Mouse (Mus musculus) ovary, adult 10 weeks (tissue): ENCODE results near the gene Nckap1. TPM values are rescaled to one million over a fixed set of nuclear protein-coding genes. Genes with fewer than 3 reads are reported as not detected.

Source experiments
- polyA plus RNA-seq: library from polyadenylated mRNA; stranded (reverse); fragments of 350-450 nt; fragmentation: Illumina TruSeq; extraction: RNeasy Lipid Tissue Mini Kit (QIAGEN cat#74804); gene quantifications from one replicate; pipeline ENCODE4 v1.2.3, GENCODE M21; 2014

Gene Nckap1
- polyA plus RNA-seq = 429 TPM

GRCm38 (mm10) chr2:80581043-80581711 is at the start of gene Nckap1:
Nckap1 (minus strand) TSS chr2:80581380.

GRCm38 (mm10) chr2:80616854-80617737 is 35.9 kb upstream of the Nckap1 start, which contains the start of the genes Dusp19 and Nup35:
Dusp19 (plus strand) TSS chr2:80617045.
Nup35 (plus strand) TSS chr2:80617236.

Other genes starting within 250 kb of the Nckap1 start
- gene Frzb, start 133.8 kb downstream of the Nckap1 start, polyA plus RNA-seq = 13.6 TPM
- 30.0 TPM for gene Dusp19, start 35.7 kb upstream of the Nckap1 start, polyA plus RNA-seq
- gene Nup35, start 35.9 kb upstream of the Nckap1 start, polyA plus RNA-seq = 48.7 TPM